Mouse (Mus musculus) heart, adult 9 months (tissue): ENCODE measurements around the gene Mapk14.

Experiments used
- DNase-seq, 2 experiments: peaks; one replicate each; pipeline ENCODE4 v3.0.0; 2022; ENCODE audit warnings: low spot score in 2 of 2

Mapk14 gene

GRCm38 (mm10) chr17:28690776-28691686 lies at the start of gene Mapk14:
Mapk14 (plus strand) TSS chr17:28691329.
- DNase-seq, result peak; percentile 100

GRCm38 (mm10) chr17:28643697-28644096 lies 47.4 kb upstream of the Mapk14 start:
- no peak for DNase-seq

GRCm38 (mm10) chr17:28644112-28644511 lies 47.0 kb upstream of the Mapk14 start:
- no peak for DNase-seq

GRCm38 (mm10) chr17:28646221-28646620 lies 44.9 kb upstream of the Mapk14 start:
- no peak for DNase-seq

- DNase-seq, result no peak
Measured at GRCm38 (mm10) chr17:28648607-28649370, 42.3 kb upstream of the Mapk14 start.

- DNase-seq, result no peak
Measured at GRCm38 (mm10) chr17:28650268-28650667, 40.9 kb upstream of the Mapk14 start.

GRCm38 (mm10) chr17:28657936-28658335 lies 33.2 kb upstream of the Mapk14 start:
- DNase-seq, result no peak

GRCm38 (mm10) chr17:28659564-28659963 lies 31.6 kb upstream of the Mapk14 start:
- no peak for DNase-seq

GRCm38 (mm10) chr17:28682311-28683084 lies 8.6 kb upstream of the Mapk14 start:
- DNase-seq, result no peak

GRCm38 (mm10) chr17:28683601-28684000 lies 7.5 kb upstream of the Mapk14 start:
- DNase-seq, result no peak

GRCm38 (mm10) chr17:28684631-28685030 lies 6.5 kb upstream of the Mapk14 start:
- DNase-seq, result no peak

GRCm38 (mm10) chr17:28687354-28687753 lies 3.8 kb upstream of the Mapk14 start:
- DNase-seq, result no peak

GRCm38 (mm10) chr17:28689586-28690283 lies 1.4 kb upstream of the Mapk14 start, which contains the start of gene Slc26a8:
Slc26a8 (minus strand) TSS chr17:28690233.
- DNase-seq, result no peak

- peak in 1 of 2 experiments; percentile 52 for DNase-seq
Measured at GRCm38 (mm10) chr17:28691687-28692340, 685 bp downstream of the Mapk14 start.

GRCm38 (mm10) chr17:28692341-28692710 lies 1.2 kb downstream of the Mapk14 start:
- peak in 1 of 2 experiments; percentile 57 for DNase-seq

GRCm38 (mm10) chr17:28693086-28693485 lies 2.0 kb downstream of the Mapk14 start:
- DNase-seq, result no peak

- no peak for DNase-seq
Measured at GRCm38 (mm10) chr17:28694078-28694477, 2.9 kb downstream of the Mapk14 start.

- DNase-seq, result no peak
Measured at GRCm38 (mm10) chr17:28694832-28695231, 3.7 kb downstream of the Mapk14 start.

- DNase-seq, result no peak
Measured at GRCm38 (mm10) chr17:28696641-28697040, 5.5 kb downstream of the Mapk14 start.

- DNase-seq, result no peak
Measured at GRCm38 (mm10) chr17:28697290-28698195, 6.4 kb downstream of the Mapk14 start.
